ENCODE assay signal across 8 mouse cellular contexts in the genomic region with DNA sequence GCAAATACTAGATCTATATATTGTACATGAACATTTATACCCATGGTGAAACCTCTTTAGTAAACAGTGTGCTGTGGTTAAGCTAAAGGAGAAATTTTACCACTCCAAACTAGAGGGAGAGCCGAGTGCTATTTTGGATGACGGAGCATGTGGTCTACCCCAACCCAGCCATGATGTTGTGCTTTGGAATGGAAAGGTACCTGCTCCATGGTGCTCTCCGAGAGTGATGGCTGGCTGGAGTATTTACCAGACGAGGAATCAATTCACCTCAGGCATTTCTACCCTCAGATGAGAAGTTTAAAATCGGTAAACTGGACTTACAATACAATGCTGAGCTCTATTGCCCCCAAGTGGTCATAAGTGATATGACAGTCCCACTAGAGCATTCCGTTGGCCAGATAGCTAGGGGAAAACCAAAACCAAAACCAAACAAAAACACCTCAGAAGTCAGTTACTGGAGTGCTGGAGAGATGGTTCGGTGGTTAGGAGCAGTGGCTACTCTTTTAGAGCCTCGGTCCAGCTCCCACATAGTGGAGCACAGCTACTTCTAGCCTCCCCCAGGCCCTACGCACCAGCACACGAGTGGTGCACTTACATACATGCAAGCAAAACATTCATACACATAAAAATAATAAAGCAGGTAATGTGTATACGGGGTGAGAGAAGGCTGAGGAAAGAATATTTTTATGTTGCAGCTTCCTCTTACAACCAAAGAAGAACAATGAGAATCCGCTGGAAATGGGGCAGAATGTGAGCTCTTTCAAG.
DNase-seq lines count a peak whose midpoint lies in the region; ATAC-seq and TF ChIP-seq lines count a peak whose summit lies in the region.

No protein-coding gene starts in this region.

- peak; percentile 24 for DNase-seq in forebrain, embryonic 10.5 days (ENCODE audit: extremely low spot score, low spot score)
- DNase-seq in CH12.LX (ENCODE audit: extremely low read depth): peak; percentile 76
- peak; percentile 46 for DNase-seq in c-Kit-positive CD71-negative TER-119-negative erythroid progenitor cells, embryonic 14.5 days (ENCODE audit: low read depth)
- peak; percentile 82 for DNase-seq in forebrain, postnatal 0 days
- peak; percentile 58 to 74 for DNase-seq in kidney, postnatal 36 days
- DNase-seq in lung, postnatal 10 days: peak; percentile 62
- DNase-seq in right cerebral cortex, adult 2 months (ENCODE audit: low spot score in 2 of 2): peak; percentile 75 to 77

- no peak overlapping the region for H3K4me3 ChIP-seq in forebrain, embryonic 10.5 days
- H3K4me3 ChIP-seq in forebrain, embryonic 12.5 days (replicated peaks): no peak overlapping the region
- H3K4me3 ChIP-seq in CH12.LX (replicated peaks in 1 of 3; ENCODE audit: low read depth in 2 of 3, low read length in 2 of 3, poor library complexity in 1 of 3): no peak overlapping the region
- no peak overlapping the region for H3K4me3 ChIP-seq in forebrain, postnatal 0 days (ENCODE audit: low read depth, low read length)

- TF ChIP-seq RAD21 in CH12.LX (IDR thresholded peaks at IDR 0.05; ENCODE audit: low read depth, low read length): peak; percentile 62

- H3K4me1 ChIP-seq in forebrain, embryonic 10.5 days: peaks cover 10% of the 10 kb centered on the region
- no peaks in the 10 kb centered on the region for H3K4me1 ChIP-seq in forebrain, embryonic 12.5 days
- H3K4me1 ChIP-seq in CH12.LX (ENCODE audit: control insufficient read depth in 1 of 2, insufficient read depth in 2 of 2): peaks cover 0 to 18% of the 10 kb centered on the region in 2 experiments; a peak in 2 of 4 replicates
- no peaks in the 10 kb centered on the region for H3K4me1 ChIP-seq in forebrain, postnatal 0 days (ENCODE audit: insufficient read depth)

- H3K27me3 ChIP-seq in forebrain, embryonic 10.5 days (ENCODE audit: poor library complexity, severe bottlenecking): no peaks in the 10 kb centered on the region
- H3K27me3 ChIP-seq in forebrain, embryonic 12.5 days: no peaks in the 10 kb centered on the region
- H3K27me3 ChIP-seq in CH12.LX (replicated peaks): no peaks in the 10 kb centered on the region
- no peaks in the 10 kb centered on the region for H3K27me3 ChIP-seq in forebrain, postnatal 0 days (ENCODE audit: insufficient read depth, low read length)

- H3K27ac ChIP-seq in forebrain, embryonic 10.5 days: no peak overlapping the region
- H3K27ac ChIP-seq in forebrain, embryonic 12.5 days: no peak overlapping the region
- H3K27ac ChIP-seq in CH12.LX (ENCODE audit: insufficient read depth, low read depth): no peak overlapping the region
- H3K27ac ChIP-seq in forebrain, postnatal 0 days (ENCODE audit: low read depth, low read length): no peak overlapping the region

- no peak for ATAC-seq in forebrain, embryonic 12.5 days (ENCODE audit: low FRiP score)
- peak; percentile 20; the same call in 1 of the 2 replicates for ATAC-seq in forebrain, postnatal 0 days

- no peak for TF ChIP-seq EP300 in CH12.LX (IDR thresholded peaks at IDR 0.05; ENCODE audit: low read length)

- no peak for TF ChIP-seq POLR2A in CH12.LX (IDR thresholded peaks at IDR 0.05; ENCODE audit: low read depth, low read length)

- in situ Hi-C loops in CH12.LX (cut with MboI; ENCODE audit: low pct_ligation_motif_present, low pct_unique_long_range_greater_than_20kb, low sequenced_read_pairs): no loop called here

- peaks cover 19% of the 10 kb centered on the region for H3K36me3 ChIP-seq in forebrain, embryonic 10.5 days (replicated peaks)
- H3K36me3 ChIP-seq in forebrain, embryonic 12.5 days (replicated peaks): no peaks in the 10 kb centered on the region
- H3K36me3 ChIP-seq in CH12.LX (replicated peaks in 1 of 2; ENCODE audit: control insufficient read depth in 1 of 2, insufficient read depth in 1 of 2, low read length in 1 of 2): peaks cover 6 to 24% of the 10 kb centered on the region in 2 experiments
- peaks cover 7% of the 10 kb centered on the region; the same call in 1 of the 2 replicates for H3K36me3 ChIP-seq in forebrain, postnatal 0 days (ENCODE audit: insufficient read depth)

- H3K4me2 ChIP-seq in forebrain, embryonic 12.5 days: no peak overlapping the region
- peak overlapping the region; percentile 60 for H3K4me2 ChIP-seq in CH12.LX (ENCODE audit: insufficient read depth, low read depth, poor library complexity, severe bottlenecking)
- no peak overlapping the region for H3K4me2 ChIP-seq in forebrain, postnatal 0 days (ENCODE audit: low read depth)

- 63% methylated on average over 12 of the region's 12 CpGs for WGBS in forebrain, embryonic 10.5 days
- WGBS in forebrain, embryonic 12.5 days: 62% methylated on average over 12 of the region's 12 CpGs
- 57% methylated on average over 12 of the region's 12 CpGs for WGBS in forebrain, postnatal 0 days

- H3K79me2 ChIP-seq in CH12.LX (replicated peaks; ENCODE audit: control insufficient read depth, extremely low read depth, insufficient read depth, poor library complexity, severe bottlenecking): no peaks in the 10 kb centered on the region

- no peak overlapping the region for H3K9ac ChIP-seq in forebrain, embryonic 12.5 days
- peak overlapping the region; percentile 12; the same call in 1 of the 2 replicates for H3K9ac ChIP-seq in CH12.LX (ENCODE audit: insufficient read depth, low read depth)
- no peak overlapping the region for H3K9ac ChIP-seq in forebrain, postnatal 0 days

- TF ChIP-seq CTCF in CH12.LX (conservative IDR thresholded peaks at IDR 0.05 in 1 of 2, IDR thresholded peaks at IDR 0.05 in 1 of 2; ENCODE audit: low read depth in 2 of 2, low read length in 2 of 2): peak; percentile 71 to 91
- peak; percentile 90 for TF ChIP-seq CTCF in forebrain, postnatal 0 days (IDR thresholded peaks at IDR 0.05; ENCODE audit: low read depth)

- no peaks in the 10 kb centered on the region for H3K9me3 ChIP-seq in forebrain, embryonic 10.5 days
- no peaks in the 10 kb centered on the region for H3K9me3 ChIP-seq in forebrain, embryonic 12.5 days
- H3K9me3 ChIP-seq in CH12.LX (replicated peaks; ENCODE audit: low read length): no peaks in the 10 kb centered on the region
- H3K9me3 ChIP-seq in forebrain, postnatal 0 days (ENCODE audit: low read length): no peaks in the 10 kb centered on the region

- dilution Hi-C loops in CH12.LX (cut with MboI; ENCODE audit: extremely low pct_ligation_motif_present, extremely low pct_unique_long_range_greater_than_20kb, low sequenced_read_pairs): no loop called here

TF ChIP-seq in CH12.LX, 34 proteins besides CTCF, POLR2A, EP300 and RAD21:
- TF ChIP-seq SMC3 (IDR thresholded peaks at IDR 0.05; ENCODE audit: low read depth, low read length) (peak; percentile 39), JUN (IDR thresholded peaks at IDR 0.05; ENCODE audit: insufficient read depth, low read depth, low read length) (no peak), POLR2AphosphoS2 (IDR thresholded peaks at IDR 0.05; ENCODE audit: low read depth, low read length) (0 out of 2 replicates have a peak, but pooled peaks have one; percentile 37), NRF1 (IDR thresholded peaks at IDR 0.05; ENCODE audit: low read depth, low read length) (no peak), CHD1 (IDR thresholded peaks at IDR 0.05; ENCODE audit: low read depth, low read length) (no peak), ZC3H11A (IDR thresholded peaks at IDR 0.05; ENCODE audit: low read depth, low read length) (no peak), E2F4 (IDR thresholded peaks at IDR 0.05; ENCODE audit: insufficient replicate concordance, low read depth, low read length) (no peak), USF1 (IDR thresholded peaks at IDR 0.05; ENCODE audit: low read depth, low read length) (no peak), MEF2A (IDR thresholded peaks at IDR 0.05; ENCODE audit: borderline replicate concordance, low read depth, low read length) (peak; percentile 34; the same call in 1 of the 2 replicates), BHLHE40 (IDR thresholded peaks at IDR 0.05; ENCODE audit: low read depth, low read length) (no peak)

Comparison
In these comparisons a context has a peak if more than half of its experiments do, and no peak if none do; other contexts are left out.
1. DNase-seq: peak in every context shown above with its lines; median percentile 82 in forebrain, postnatal 0 days; 76 in CH12.LX; 76 in right cerebral cortex, adult 2 months; 66 in kidney, postnatal 36 days; 62 in lung, postnatal 10 days; 46 in c-Kit-positive CD71-negative TER-119-negative erythroid progenitor cells, embryonic 14.5 days; 24 in forebrain, embryonic 10.5 days.